Mouse (Mus musculus) stomach, postnatal 0 days (tissue): ENCODE measurements at regions not wholly inside any gene's neighbourhood (a gene's known extent, or its start where the extent isn't known, plus 50 kb on each side); places are given as distances from the start of the nearest gene placed in this dataset.

Source experiments
- CTCF ChIP-seq: IDR thresholded peaks from 2 replicates; pipeline ENCODE4 v1.5.1; 2016; ENCODE audit warnings: antibody characterized with exemption, low read depth, mild to moderate bottlenecking, moderate library complexity
- EP300 ChIP-seq: optimal IDR thresholded peaks from 2 replicates; pipeline ENCODE3; 2016; ENCODE audit warnings: antibody characterized with exemption

GRCm38 (mm10) chr10:37271967-37272366 lies 133.2 kb upstream of the Marcks start:
- no peak for TF ChIP-seq CTCF
- TF ChIP-seq EP300, result no peak
